Mouse (Mus musculus): Measurements from ENCODE around the gene Myo1d.

Myo1d gene

GRCm38 (mm10) chr11:80602707-80603441 is 177.0 kb downstream of the Myo1d start:
- DNase-seq, result peak; percentile 33

GRCm38 (mm10) chr11:80602041-80602458 is 177.8 kb downstream of the Myo1d start:
- peak; percentile 32 for DNase-seq

GRCm38 (mm10) chr11:80601040-80601864 is 178.6 kb downstream of the Myo1d start:
- no peak for DNase-seq

- DNase-seq, result no peak
Measured at GRCm38 (mm10) chr11:80595482-80595881, 184.3 kb downstream of the Myo1d start.

- DNase-seq, result no peak
Measured at GRCm38 (mm10) chr11:80589387-80589786, 190.4 kb downstream of the Myo1d start.

GRCm38 (mm10) chr11:80585761-80586160 is 194.1 kb downstream of the Myo1d start:
- DNase-seq, result no peak

- no peak for DNase-seq
Measured at GRCm38 (mm10) chr11:80585211-80585610, 194.6 kb downstream of the Myo1d start.

- DNase-seq, result no peak
Measured at GRCm38 (mm10) chr11:80580494-80580893, 199.3 kb downstream of the Myo1d start.

- DNase-seq, result no peak
Measured at GRCm38 (mm10) chr11:80577747-80578640, 201.8 kb downstream of the Myo1d start.

GRCm38 (mm10) chr11:80575794-80576193 is 204.0 kb downstream of the Myo1d start:
- no peak for DNase-seq

GRCm38 (mm10) chr11:80566286-80566685 is 213.5 kb downstream of the Myo1d start:
- no peak for DNase-seq

GRCm38 (mm10) chr11:80564975-80565965 is 214.6 kb downstream of the Myo1d start:
- DNase-seq, result no peak

GRCm38 (mm10) chr11:80562479-80562878 is 217.3 kb downstream of the Myo1d start:
- DNase-seq, result peak; percentile 82

- no peak for DNase-seq
Measured at GRCm38 (mm10) chr11:80560770-80561169, 219.1 kb downstream of the Myo1d start.

- no peak for DNase-seq
Measured at GRCm38 (mm10) chr11:80555416-80555815, 224.4 kb downstream of the Myo1d start.

- DNase-seq, result no peak
Measured at GRCm38 (mm10) chr11:80553046-80553445, 226.8 kb downstream of the Myo1d start.

- DNase-seq, result no peak
Measured at GRCm38 (mm10) chr11:80551634-80552033, 228.2 kb downstream of the Myo1d start.

- DNase-seq, result no peak
Measured at GRCm38 (mm10) chr11:80550264-80550663, 229.6 kb downstream of the Myo1d start.

- no peak for DNase-seq
Measured at GRCm38 (mm10) chr11:80549854-80550253, 230.0 kb downstream of the Myo1d start.

GRCm38 (mm10) chr11:80546233-80546632 is 233.6 kb downstream of the Myo1d start:
- peak; percentile 68 for DNase-seq

- no peak for DNase-seq
Measured at GRCm38 (mm10) chr11:80539056-80539455, 240.8 kb downstream of the Myo1d start.

GRCm38 (mm10) chr11:80532966-80533365 is 246.9 kb downstream of the Myo1d start:
- DNase-seq, result no peak
